Mouse (Mus musculus) brain, adult 2 months (tissue): Measurements from ENCODE around the gene Pou6f2.
A peak's percentile ranks its signal among the peaks of the same experiment; 100 is the strongest.

Source experiments
- DNase-seq: peaks from one replicate; pipeline ENCODE4 v3.0.0; 2011; ENCODE audit warnings: low read depth, low spot score

Gene Pou6f2

DNA sequence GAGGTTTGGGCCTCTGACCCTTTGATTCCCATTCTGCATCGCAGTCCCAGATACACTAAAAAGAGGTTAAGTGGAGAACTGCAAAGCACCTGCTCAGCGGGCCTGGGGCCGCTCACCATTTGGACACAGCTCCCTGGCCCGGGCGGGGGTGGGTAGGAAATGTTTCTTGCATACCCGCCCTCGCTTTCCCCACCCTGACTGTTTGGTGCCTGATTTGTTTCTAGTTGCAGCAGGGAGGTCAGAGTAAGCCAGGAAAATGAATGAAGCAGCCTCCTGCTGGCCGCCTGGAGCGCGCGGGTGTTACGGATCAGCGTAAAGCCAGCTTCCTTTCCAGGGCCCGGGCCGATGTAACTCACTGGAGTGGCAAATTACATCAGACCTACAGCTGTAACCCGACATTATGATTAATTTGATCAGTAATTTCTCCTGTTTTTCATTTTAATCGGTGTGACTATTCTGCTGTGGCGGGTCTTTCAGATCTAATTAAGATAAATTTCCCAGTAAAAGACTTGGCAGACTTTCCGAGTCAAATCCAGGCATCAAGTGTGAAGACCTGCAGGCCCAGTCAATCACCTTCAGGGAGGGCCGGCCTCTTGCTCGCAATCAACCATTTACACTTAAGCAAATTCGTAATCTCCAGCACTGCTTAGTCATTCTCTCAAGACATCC, 178.8 kb downstream of the Pou6f2 start:
- DNase-seq: peak; percentile 40

DNA sequence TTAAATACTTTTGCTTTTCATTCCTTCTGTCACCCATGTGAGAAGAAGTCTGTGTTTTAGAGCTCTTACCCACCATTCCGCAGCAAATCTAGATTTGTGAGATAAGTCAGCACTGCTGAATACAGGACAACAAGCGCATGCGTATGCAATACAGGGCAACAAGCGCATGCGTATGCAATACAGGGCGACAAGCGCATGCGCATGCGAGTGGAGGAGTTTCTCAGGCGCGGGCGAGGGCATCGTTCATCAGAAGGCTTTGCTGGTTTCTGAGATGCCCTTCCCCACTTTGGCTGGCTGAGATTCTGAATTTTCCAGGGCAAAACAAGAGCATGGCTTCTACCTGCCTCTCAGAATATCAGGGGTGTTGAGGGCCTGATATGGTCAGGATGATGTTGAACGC, 186.2 kb downstream of the Pou6f2 start:
- no peak for DNase-seq

DNA sequence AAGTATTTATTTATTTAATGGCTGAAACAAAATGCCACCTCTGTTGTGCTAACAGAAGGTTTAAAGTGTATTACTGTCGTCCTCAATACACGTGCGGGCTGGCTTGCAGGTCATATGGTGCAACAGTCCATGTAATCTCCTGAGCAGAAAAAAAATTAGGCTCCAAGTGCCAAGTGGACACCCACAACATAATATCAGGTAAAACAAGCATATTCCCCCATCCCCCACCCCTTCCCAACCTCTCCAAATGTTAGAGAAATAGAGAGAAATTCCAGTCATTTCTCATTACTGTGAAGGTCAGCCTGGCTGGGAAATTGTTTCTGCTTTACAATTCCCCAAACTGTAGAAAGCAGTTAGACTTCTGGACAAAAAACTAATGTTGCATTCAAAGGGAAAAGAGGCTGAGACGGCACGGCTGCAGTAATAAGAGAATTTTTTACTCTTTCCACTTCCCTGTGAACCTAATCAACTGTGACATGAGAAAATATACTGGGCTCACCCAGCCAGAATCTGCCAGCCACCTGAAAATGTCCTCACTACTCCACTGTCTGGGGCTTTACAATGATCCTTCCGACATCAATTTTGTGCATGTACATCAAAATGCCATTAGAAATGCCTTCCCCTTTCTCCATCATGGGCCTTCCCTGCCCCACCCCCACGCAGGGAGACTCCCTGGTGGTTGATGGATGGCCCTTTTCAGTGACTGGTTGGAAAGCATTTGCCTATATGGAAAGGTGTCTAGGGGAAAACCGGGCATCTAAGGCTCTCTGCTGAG, 192.8 kb downstream of the Pou6f2 start:
- DNase-seq: no peak

DNA sequence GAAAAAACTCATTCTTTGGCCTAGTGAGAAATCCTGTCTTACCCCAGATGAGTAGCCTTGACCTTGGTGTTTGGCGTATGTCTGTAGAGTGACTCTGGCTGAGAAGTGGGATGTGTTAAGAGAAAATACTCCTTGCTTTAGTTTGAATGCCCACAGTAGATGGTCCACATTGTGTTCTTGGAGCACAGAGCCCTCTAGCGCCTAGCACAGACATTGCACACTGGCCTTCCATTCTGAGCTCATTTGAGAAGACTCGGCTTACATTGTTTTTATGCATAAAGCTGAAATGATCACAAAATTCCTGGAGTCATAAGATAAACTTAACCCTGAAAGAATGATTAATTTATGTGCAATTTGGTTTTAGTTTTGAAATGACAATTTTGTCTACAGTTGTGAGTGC, 223.5 kb downstream of the Pou6f2 start:
- peak; percentile 44 for DNase-seq

DNA sequence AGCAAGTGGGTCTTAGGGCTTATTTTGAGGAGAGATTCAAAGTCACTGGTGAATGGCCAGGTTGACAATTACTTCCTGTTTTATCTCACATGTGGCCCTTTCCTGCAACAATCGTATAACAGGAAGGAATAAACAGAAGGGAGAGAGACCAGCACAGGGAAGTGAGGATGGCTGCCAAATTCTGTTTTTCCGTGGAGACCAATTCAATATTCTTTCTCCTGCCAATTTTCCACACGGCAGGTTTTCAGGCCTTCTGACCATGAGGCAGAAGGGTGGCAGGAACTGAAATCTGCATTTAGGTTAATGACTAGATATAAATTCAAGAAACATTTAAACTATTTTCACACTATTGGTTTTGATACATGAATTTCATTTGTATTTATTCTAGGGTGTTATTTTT, 224.5 kb downstream of the Pou6f2 start:
- peak; percentile 12 for DNase-seq

DNA sequence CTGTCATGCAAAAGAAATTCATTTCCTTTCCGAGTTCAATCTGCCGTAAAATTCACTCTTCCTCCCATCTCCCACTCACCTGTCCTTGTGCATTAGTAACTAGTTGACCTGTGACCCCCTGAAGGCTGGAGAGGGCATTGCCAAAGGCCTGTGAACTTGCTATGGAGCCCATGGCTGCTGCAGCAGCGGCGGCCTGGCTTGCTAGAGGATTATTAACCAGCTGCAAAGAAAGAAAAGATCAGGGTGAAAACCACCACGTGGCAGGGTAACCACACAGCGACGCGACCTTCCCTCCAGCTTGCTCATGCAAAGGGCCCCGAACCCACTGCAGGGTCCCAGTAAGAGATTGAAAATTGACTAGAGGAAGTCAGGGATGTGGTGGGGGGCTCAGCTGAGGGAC, 225.2 kb downstream of the Pou6f2 start:
- no peak for DNase-seq

DNA sequence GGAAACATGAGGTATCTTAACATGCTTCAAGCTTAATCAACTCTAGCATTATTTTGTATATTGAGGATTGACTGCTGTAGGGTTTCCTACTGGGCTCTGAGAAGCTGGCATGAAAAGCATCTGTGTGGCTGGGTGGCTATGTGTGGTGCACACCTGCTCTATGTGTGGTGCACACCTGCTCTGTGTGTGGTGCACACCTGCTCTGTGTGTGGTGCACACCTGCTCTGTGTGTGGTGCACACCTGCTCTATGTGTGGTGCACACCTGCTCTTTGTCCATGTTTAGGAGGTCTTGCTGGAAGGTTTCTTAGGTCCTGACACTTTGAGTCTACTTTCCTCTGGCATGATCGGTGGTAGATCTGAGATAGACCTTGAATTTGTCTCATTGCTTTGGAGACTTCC, 233.3 kb downstream of the Pou6f2 start:
- DNase-seq: no peak

DNA sequence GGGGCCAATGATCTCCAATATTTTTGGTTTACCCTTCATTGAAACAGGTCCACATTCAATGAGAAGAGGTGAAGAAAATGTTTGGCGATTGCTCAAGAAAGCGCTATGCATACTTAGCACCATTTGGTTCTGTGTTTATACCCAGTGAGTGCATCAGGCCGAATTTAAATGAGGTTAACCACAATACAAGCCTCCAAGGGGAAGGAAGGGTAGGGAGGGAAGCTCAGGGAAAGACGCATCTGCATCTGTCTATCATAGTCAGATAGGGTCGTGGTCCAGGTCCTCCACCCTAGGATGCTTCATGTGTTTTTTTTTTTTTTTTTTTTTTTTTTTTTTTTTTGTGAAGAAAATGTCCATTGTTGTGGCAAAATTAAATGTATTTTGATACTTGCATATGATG, 236.9 kb downstream of the Pou6f2 start:
- DNase-seq: no peak

DNA sequence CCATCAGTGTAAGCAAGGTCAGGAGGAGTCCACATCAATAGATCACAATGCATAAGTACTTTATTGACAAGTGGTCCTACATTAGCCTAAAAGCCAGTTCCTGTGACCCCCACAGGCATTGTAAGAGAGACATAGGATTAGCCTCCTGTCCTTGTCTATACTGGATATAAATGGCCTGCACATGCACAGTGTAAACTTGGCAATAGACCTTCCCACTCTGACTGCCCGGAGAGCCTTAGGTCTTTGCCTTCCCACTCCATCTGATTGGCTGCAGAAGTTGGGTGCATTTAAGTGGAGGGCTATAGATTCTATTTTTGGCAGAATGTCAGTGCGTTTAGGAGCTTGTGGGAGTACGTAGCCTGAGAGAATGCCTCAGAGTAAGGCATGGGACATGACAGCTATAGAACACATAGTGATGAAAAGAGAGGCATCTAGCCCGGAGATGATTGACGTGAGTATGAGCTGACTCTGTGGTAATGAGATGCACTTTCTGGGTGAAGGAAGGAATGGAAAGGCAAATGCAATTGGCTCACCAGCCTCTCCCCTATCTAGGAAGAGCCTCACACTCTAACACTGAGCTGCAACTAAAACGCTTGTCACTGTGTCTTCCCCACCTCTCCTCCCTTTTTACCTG, 243.4 kb downstream of the Pou6f2 start:
- DNase-seq: no peak

DNA sequence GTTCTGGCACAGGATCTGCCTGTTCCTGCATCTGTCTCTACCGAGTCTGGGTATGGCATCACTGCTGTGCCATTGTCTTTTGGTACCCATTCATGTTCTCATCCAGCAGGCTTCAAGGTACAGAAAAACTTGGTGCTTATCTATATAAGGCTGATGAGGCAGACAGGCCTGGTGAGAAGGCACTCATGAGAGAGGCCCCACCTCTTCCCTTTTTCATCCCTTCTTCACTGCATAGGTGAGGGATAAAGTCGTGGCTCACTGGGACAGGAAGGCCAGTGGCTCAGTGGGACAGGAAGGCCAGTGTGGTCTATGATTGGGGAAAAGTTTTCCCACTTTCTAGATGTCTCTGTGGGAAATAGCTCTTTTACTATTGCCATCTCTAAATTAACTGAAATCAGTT, 263.8 kb downstream of the Pou6f2 start:
- DNase-seq: no peak

DNA sequence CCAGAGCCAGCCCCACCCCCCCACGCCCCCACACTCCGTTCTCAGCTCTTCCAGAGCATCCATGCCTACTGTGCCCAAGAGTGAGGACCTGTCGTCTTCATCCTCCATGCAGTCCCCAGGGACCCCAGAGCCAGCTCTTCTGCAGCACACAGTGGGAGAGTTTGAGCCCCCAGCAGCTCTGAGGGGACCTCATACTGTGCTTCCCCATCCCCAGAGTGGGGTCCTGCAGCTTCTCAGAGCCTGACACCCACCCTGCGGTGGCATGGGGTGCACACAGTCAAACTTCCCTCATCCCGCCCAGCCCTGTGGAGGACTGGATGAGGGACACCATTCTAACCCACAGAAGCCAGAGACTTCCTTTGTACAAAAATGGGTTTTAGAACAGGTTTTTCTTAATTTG, 264.3 kb downstream of the Pou6f2 start:
- DNase-seq: no peak

DNA sequence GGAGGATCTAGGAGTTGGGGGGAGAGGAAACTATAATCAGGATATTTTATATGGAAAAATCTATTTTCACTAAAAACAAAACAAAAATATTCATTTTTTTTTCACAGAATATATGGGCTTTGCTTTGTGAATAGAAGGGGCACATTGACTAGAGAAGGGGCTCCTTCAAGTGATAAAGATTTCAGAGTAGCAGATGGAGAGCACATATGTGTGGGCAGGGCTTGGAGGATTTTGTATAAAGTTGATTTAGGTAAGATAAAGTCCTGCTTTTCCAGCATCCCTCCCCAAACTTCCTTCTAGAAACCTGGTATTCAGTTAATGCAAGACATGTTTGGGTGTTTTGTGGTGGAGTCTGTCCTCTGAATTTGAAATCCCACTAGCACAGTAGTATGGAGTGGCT, 266.2 kb downstream of the Pou6f2 start:
- no peak for DNase-seq

DNA sequence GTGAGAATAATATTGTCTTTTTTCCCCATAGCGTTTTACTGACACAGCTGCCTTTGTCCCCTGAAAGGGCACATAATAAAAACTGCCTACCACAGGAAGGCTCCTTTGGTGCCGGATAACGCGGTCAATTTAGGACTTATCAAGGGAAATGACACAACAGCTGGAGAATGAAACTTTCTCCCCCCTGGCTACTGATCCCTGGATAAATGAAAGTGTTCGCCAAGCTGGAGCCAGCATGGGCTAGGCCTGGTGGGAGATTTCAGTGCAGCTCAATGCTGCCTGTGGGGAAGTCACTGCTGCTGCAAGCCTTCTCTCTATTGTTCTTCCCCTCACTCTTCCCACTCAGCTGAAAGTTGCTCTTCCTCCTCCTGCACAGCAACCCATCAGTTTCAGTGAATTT, 267.8 kb downstream of the Pou6f2 start:
- DNase-seq: no peak

DNA sequence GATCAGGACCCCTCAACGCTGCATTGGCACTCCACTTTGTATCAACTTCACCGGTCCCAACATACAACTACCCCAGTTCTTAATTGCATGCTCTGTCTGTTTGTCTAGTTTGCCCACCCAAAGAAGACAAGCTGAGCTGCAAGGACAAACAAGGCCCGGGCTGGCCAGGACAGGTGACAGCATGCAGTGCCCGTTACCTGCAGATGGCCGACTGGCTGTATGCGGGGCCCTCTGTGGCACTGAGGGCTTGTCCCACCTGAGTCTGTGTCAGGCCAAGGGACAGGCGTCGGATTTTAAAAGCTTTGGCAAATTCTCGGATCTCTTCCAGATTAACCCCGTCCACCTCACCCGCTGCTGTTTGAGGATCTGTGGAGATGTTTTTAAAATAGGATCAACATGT, 268.7 kb downstream of the Pou6f2 start:
- DNase-seq: no peak

DNA sequence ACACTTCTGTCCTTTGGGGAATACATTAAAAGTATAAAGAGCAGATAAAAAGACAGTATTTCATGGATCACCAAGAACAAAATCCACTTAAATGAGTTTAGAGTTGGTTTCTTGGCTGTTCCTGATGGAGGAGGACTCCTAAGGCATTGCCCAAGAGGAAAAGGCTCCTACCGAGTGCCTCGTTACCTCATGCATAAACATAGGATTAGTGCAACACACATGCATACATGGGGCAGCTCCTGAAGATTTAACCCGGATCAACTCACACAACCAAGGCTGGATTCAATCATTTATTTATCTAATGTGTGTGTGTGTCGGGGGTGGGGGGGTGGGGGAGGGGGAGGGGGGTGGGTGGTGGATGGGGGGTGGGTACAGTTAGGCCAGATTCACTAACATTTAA, 269.4 kb downstream of the Pou6f2 start:
- DNase-seq: no peak

DNA sequence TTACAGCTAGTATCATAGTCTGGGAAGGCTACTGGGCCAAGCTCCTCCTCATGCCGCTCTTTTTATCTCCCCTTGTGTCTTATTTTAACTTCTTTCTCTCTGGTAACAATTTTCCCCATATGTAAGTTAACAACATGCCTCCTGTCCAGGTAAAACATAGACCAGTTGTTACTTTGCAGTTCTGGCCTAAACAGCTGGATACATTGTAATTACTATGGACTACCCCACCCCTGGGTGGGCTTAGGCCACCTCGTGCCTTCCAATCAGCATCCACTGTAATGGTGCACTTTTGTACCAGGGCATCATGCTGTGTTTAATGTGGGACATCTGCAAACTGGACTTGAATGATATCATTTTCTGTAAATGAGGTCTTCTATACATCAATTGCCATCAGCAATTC, 271.4 kb downstream of the Pou6f2 start:
- no peak for DNase-seq

DNA sequence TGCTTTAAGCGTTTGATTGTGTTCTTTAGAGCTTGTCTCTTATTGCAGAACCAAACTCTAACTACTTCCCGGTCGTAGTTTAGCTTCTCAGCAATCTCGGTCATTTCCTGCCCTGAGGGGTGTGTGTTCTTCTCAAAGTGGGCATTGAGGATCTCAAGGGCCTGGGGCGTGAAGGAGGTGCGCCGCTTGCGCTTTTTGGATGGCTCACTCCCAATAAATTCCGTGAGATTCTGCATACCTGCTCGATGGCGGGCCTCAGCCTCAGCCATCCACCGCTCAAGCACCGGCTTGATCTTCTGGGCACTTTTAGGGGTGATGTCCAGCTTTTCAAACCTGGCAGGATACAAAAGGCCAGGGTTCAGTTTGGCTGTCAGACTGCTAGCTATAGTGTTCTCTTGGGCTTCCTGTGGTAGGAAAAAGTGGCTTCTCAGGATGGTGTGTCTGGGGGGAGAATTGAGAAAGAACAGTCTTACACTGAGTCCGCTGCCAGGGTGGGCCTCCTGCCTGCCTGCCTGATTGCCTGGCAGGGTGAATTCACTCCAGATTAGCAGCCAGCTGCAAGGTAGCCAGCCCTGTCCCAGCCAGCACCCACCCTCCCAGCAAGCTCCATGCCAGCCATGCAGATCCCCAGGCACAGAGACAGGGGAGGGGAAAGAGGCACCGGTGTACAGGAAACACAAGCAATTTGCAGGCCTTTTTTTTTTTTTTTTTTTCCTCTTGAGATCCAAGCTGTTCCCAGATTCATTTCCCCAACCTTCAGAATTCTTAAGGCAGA, 272.1 kb downstream of the Pou6f2 start:
- peak; percentile 18 for DNase-seq

DNA sequence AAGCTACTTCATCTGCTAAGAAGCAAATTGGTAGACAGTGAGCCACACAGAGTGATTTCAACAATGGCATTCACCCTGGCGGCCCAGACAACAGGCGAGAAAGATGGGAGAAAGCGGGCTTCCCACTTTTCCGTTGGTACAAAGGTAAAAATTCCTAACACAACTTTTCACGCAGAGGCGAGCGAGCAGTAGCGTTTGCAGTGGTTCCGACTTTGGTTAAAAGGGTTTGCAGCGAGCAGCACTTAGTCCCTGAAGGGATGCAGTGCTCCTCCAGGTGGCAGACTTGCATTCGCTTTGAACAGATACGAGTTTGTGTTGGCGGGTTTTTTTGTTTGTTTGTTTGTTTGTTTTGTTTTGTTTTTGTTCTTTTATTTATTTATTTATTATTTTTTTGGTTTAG, 273.1 kb downstream of the Pou6f2 start:
- DNase-seq: peak; percentile 79

DNA sequence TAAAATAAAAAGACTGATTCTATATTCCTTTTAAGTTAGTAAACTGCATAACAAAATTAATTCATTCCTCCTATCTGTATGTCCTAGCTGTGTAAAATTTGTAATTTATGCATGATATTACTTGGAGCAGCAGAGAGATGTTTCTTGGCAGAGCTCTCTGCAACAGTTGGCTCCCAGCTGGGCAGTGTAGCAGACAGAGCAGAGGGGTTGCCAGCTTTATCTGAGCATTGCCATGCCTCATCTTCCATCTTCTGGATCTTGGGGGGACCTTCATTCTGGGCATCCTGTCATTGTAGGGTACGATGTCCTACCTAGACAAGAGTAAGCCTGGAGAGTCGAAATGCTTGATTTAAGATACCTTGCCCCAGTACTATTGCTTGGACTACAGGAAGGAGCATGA, 277.1 kb downstream of the Pou6f2 start:
- no peak for DNase-seq

DNA sequence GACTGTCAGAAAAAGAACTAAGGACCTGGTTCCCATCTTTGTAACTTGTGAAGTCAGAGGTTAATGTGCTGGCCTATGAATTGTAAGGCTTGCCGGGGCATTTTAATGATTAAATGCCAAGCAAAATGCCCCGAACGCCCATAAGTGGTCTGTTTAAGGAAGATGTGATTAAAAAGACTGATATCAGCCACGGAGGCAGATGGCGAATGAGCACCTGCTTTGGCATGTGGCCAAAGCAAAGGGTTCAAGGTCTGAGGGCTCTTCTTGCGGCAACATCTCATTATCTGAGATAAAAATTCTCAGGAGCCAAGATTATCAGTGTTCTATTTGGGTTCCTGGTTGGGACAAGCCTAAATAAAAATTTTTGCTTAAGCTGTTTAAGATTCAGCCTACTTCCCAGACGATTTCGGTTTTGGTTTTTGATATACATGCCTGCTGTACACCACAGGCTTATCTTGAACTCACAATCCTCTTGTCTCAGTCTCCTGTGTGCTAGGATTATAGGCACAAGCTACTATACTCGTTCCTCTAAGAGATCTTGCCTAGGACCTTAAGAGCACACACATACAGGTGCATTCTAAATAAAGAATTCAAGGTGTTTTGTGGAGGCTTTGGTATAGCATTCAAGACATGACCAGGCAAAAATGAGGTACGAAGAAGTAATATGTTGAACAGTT, 315.9 kb downstream of the Pou6f2 start:
- DNase-seq: no peak
